Mouse (Mus musculus): ENCODE measurements around the gene Cmtm3. TPM values are rescaled to one million over a fixed set of nuclear protein-coding genes. Genes with fewer than 3 reads are reported as not detected.

Cmtm3 gene
- polyA plus RNA-seq, 2 experiments = 176 to 240 TPM

- Histone ChIP-seq H3K27ac (replicated peaks; ENCODE audit: low read depth, low read length) (no peak overlapping the region), H3K27me3 (ENCODE audit: control insufficient read depth, insufficient read depth, low read length) (no peaks in the 10 kb centered on the region), H3K4me3 (replicated peaks; ENCODE audit: low read length) (no peak overlapping the region), H3K4me2 (replicated peaks; ENCODE audit: low read depth, low read length, severe bottlenecking) (no peak overlapping the region), H3K9me3 (ENCODE audit: control insufficient read depth, low read length) (no peaks in the 10 kb centered on the region), H3K9ac (ENCODE audit: low read depth, low read length, severe bottlenecking) (no peak overlapping the region), H3K36me3 (ENCODE audit: control insufficient read depth, insufficient read depth, low read length) (no peaks in the 10 kb centered on the region), H3K4me1 (ENCODE audit: control insufficient read depth, insufficient read depth, low read length) (no peaks in the 10 kb centered on the region)
- TF ChIP-seq POLR2A (IDR thresholded peaks at IDR 0.05; ENCODE audit: borderline replicate concordance, extremely low read depth, insufficient read depth, insufficient read length) = no peak
- no peak for DNase-seq (ENCODE audit: low spot score)
- no peak for ATAC-seq (ENCODE audit: low FRiP score, low read depth)
- WGBS = 76% methylated on average over 5 of the region's 5 CpGs
Observed at GRCm38 (mm10) chr8:104332665-104333631, 6.3 kb upstream of the Cmtm3 start.

- no peaks in the 10 kb centered on the region for H3K36me3 ChIP-seq (ENCODE audit: control insufficient read depth, insufficient read depth, low read length)
- H3K27me3 ChIP-seq (ENCODE audit: control insufficient read depth, insufficient read depth, low read length) = no peaks in the 10 kb centered on the region
- H3K4me3 ChIP-seq (replicated peaks; ENCODE audit: low read length) = no peak overlapping the region
- no peak overlapping the region for H3K4me2 ChIP-seq (replicated peaks; ENCODE audit: low read depth, low read length, severe bottlenecking)
- ATAC-seq (ENCODE audit: low FRiP score, low read depth) = no peak
- H3K4me1 ChIP-seq (ENCODE audit: control insufficient read depth, insufficient read depth, low read length) = no peaks in the 10 kb centered on the region
- no peak for DNase-seq (ENCODE audit: low spot score)
- 66% methylated on average over 5 of the region's 5 CpGs for WGBS
- no peak overlapping the region for H3K27ac ChIP-seq (replicated peaks; ENCODE audit: low read depth, low read length)
- no peak overlapping the region for H3K9ac ChIP-seq (ENCODE audit: low read depth, low read length, severe bottlenecking)
- TF ChIP-seq POLR2A (IDR thresholded peaks at IDR 0.05; ENCODE audit: borderline replicate concordance, extremely low read depth, insufficient read depth, insufficient read length) = no peak
- no peaks in the 10 kb centered on the region for H3K9me3 ChIP-seq (ENCODE audit: control insufficient read depth, low read length)
Observed at GRCm38 (mm10) chr8:104333786-104334185, 5.4 kb upstream of the Cmtm3 start.

GRCm38 (mm10) chr8:104334196-104334595 lies 5.0 kb upstream of the Cmtm3 start:
- DNase-seq (ENCODE audit: low spot score) (no peak), ATAC-seq (ENCODE audit: low FRiP score, low read depth) (no peak)
- H3K4me2 ChIP-seq (replicated peaks; ENCODE audit: low read depth, low read length, severe bottlenecking) = no peak overlapping the region
- WGBS = 65% methylated on average over 1 of the region's 1 CpGs
- no peak overlapping the region for H3K27ac ChIP-seq (replicated peaks; ENCODE audit: low read depth, low read length)
- H3K36me3 ChIP-seq (ENCODE audit: control insufficient read depth, insufficient read depth, low read length) = no peaks in the 10 kb centered on the region
- H3K9ac ChIP-seq (ENCODE audit: low read depth, low read length, severe bottlenecking) = no peak overlapping the region
- no peaks in the 10 kb centered on the region for H3K4me1 ChIP-seq (ENCODE audit: control insufficient read depth, insufficient read depth, low read length)
- H3K9me3 ChIP-seq (ENCODE audit: control insufficient read depth, low read length) = no peaks in the 10 kb centered on the region
- H3K27me3 ChIP-seq (ENCODE audit: control insufficient read depth, insufficient read depth, low read length) = no peaks in the 10 kb centered on the region
- no peak for TF ChIP-seq POLR2A (IDR thresholded peaks at IDR 0.05; ENCODE audit: borderline replicate concordance, extremely low read depth, insufficient read depth, insufficient read length)
- no peak overlapping the region for H3K4me3 ChIP-seq (replicated peaks; ENCODE audit: low read length)

GRCm38 (mm10) chr8:104336806-104337205 lies 2.4 kb upstream of the Cmtm3 start:
- Histone ChIP-seq H3K36me3 (ENCODE audit: control insufficient read depth, insufficient read depth, low read length) (no peaks in the 10 kb centered on the region), H3K27me3 (ENCODE audit: control insufficient read depth, insufficient read depth, low read length) (no peaks in the 10 kb centered on the region), H3K9me3 (ENCODE audit: control insufficient read depth, low read length) (no peaks in the 10 kb centered on the region), H3K4me3 (replicated peaks; ENCODE audit: low read length) (no peak overlapping the region), H3K4me2 (replicated peaks; ENCODE audit: low read depth, low read length, severe bottlenecking) (no peak overlapping the region), H3K9ac (ENCODE audit: low read depth, low read length, severe bottlenecking) (no peak overlapping the region), H3K27ac (replicated peaks; ENCODE audit: low read depth, low read length) (no peak overlapping the region), H3K4me1 (ENCODE audit: control insufficient read depth, insufficient read depth, low read length) (peaks cover 3% of the 10 kb centered on the region; the same call in 1 of the 2 replicates)
- TF ChIP-seq POLR2A (IDR thresholded peaks at IDR 0.05; ENCODE audit: borderline replicate concordance, extremely low read depth, insufficient read depth, insufficient read length) = no peak
- WGBS = 90% methylated on average over 1 of the region's 1 CpGs
- DNase-seq (ENCODE audit: low spot score) = no peak
- ATAC-seq (ENCODE audit: low FRiP score, low read depth) = no peak

- DNase-seq (ENCODE audit: low spot score) (no peak), ATAC-seq (ENCODE audit: low FRiP score, low read depth) (no peak)
- H3K9ac ChIP-seq (ENCODE audit: low read depth, low read length, severe bottlenecking) = no peak overlapping the region
- H3K4me1 ChIP-seq (ENCODE audit: control insufficient read depth, insufficient read depth, low read length) = peaks cover 5% of the 10 kb centered on the region; the same call in 1 of the 2 replicates
- no peak overlapping the region for H3K4me2 ChIP-seq (replicated peaks; ENCODE audit: low read depth, low read length, severe bottlenecking)
- H3K27ac ChIP-seq (replicated peaks; ENCODE audit: low read depth, low read length) = no peak overlapping the region
- 39% methylated on average over 3 of the region's 3 CpGs for WGBS
- H3K9me3 ChIP-seq (ENCODE audit: control insufficient read depth, low read length) = no peaks in the 10 kb centered on the region
- no peaks in the 10 kb centered on the region for H3K27me3 ChIP-seq (ENCODE audit: control insufficient read depth, insufficient read depth, low read length)
- H3K4me3 ChIP-seq (replicated peaks; ENCODE audit: low read length) = no peak overlapping the region
- TF ChIP-seq POLR2A (IDR thresholded peaks at IDR 0.05; ENCODE audit: borderline replicate concordance, extremely low read depth, insufficient read depth, insufficient read length) = no peak
- H3K36me3 ChIP-seq (ENCODE audit: control insufficient read depth, insufficient read depth, low read length) = no peaks in the 10 kb centered on the region
Observed at GRCm38 (mm10) chr8:104337890-104338289, 1.3 kb upstream of the Cmtm3 start.

Measured in limb, embryonic 14.5 days (tissue).